Mouse (Mus musculus) heart, embryonic 14.5 days (tissue): ENCODE data around the gene Alpk3. TPM values are rescaled to one million over a fixed set of nuclear protein-coding genes. Genes with fewer than 3 reads are reported as not detected.

Experiments
- ATAC-seq: fragments of 200-750 bp; cut with Nextera tagmentation; 2 replicates; pipeline ENCODE4 v1.8.0; 2017; ENCODE audit warnings: low read depth, moderate TSS enrichment; ENCODE audit not compliant: insufficient number of reproducible peaks, insufficient read depth, low FRiP score
- H3K27ac ChIP-seq, 2 experiments: fragments of 200-500 bp in 1 of 2; fragments of 300-500 bp in 1 of 2; sonication (generic) in 1 of 2; replicated peaks in 1 of 2; 2 replicates each; pipeline ENCODE4 v1.5.1; 2012 to 2014; ENCODE audit warnings: low read depth in 2 of 2, low read length in 2 of 2, control low read depth in 1 of 2, mild to moderate bottlenecking in 1 of 2, mixed read lengths in 1 of 2; ENCODE audit not compliant: control insufficient read depth in 1 of 2, insufficient read depth in 1 of 2
- H3K27me3 ChIP-seq: fragments of 300-500 bp; sonication (generic); 2 replicates; pipeline ENCODE4 v1.6.1; 2014; ENCODE audit warnings: mild to moderate bottlenecking, low read length, control low read depth; ENCODE audit not compliant: control insufficient read depth, insufficient read depth
- H3K36me3 ChIP-seq: fragments of 300-500 bp; sonication (generic); 2 replicates; pipeline ENCODE4 v1.6.1; 2014; ENCODE audit warnings: mild to moderate bottlenecking, control low read depth, low read length, mixed read lengths; ENCODE audit not compliant: control insufficient read depth, insufficient read depth
- H3K4me1 ChIP-seq, 2 experiments: fragments of 200-500 bp in 1 of 2; fragments of 300-500 bp in 1 of 2; sonication (generic) in 1 of 2; 2 replicates each; pipeline ENCODE4 v1.6.1; 2012 to 2014; ENCODE audit warnings: low read length in 2 of 2, control low read depth in 1 of 2, mixed read lengths in 1 of 2; ENCODE audit not compliant: control insufficient read depth in 2 of 2, insufficient read depth in 2 of 2
- H3K4me2 ChIP-seq: fragments of 300-500 bp; sonication (generic); 2 replicates; pipeline ENCODE4 v1.6.1; 2014; ENCODE audit warnings: mild to moderate bottlenecking, low read length
- H3K4me3 ChIP-seq, 2 experiments: fragments of 200-500 bp in 1 of 2; fragments of 300-500 bp in 1 of 2; sonication (generic) in 1 of 2; 2 replicates each; pipeline ENCODE4 v1.5.1; 2012 to 2014; ENCODE audit warnings: low read length in 2 of 2, mild to moderate bottlenecking in 2 of 2, control low read depth in 1 of 2, low read depth in 1 of 2, moderate library complexity in 1 of 2; ENCODE audit not compliant: control insufficient read depth in 1 of 2, insufficient read depth in 1 of 2
- H3K9ac ChIP-seq: fragments of 300-500 bp; sonication (generic); 2 replicates; pipeline ENCODE4 v1.6.1; 2014; ENCODE audit warnings: mild to moderate bottlenecking, low read length
- H3K9me3 ChIP-seq: fragments of 300-500 bp; sonication (generic); 2 replicates; pipeline ENCODE4 v1.6.1; 2016; ENCODE audit warnings: low read length, control low read depth; ENCODE audit not compliant: control insufficient read depth
- WGBS: fragments of 180-500 bp; shearing (Covaris S2); extraction: QIAGEN DNeasy Blood & Tissue Kit; methylation state at CpG from one replicate; pipeline ENCODE4 v1.1.7; 2014; 5-methylcytosine and 5-hydroxymethylcytosine counted together
- polyA plus RNA-seq: library from polyadenylated mRNA; unstranded; fragments of >200 nt; fragmentation: Nextera tagmentation; extraction: Ambion mirVana; gene quantifications from 2 replicates; pipeline ENCODE4 v1.2.1, GENCODE M21; 2014

The Alpk3 gene
- polyA plus RNA-seq, 1 experiment from 2014 or later: 25.3 TPM

DNA sequence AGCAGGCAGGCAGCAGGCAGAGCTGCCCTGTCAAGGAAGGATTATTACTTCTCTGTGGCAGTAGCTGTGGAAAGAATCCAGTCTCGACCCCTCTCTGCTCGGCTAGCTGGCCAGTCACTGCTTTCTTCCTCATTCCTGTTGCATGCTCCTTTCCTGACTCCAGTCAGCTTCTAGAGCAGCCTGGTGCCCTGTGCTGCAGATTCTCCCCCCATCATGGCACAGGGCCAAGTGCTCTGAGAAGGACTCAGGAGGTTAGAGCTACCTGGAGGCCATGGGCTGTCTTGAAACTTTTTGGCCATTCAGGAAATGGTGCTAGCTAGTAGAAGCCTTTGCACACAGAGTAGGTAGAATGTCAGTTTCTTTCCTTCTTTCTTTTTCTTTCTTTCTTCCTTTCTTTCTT is 17.7 kb upstream of the Alpk3 start:
- ATAC-seq: no peak
- no peak overlapping the region for H3K4me3 ChIP-seq
- WGBS: 23% methylated on average over 2 of the region's 2 CpGs
- no peaks in the 10 kb centered on the region for H3K27me3 ChIP-seq
- no peak overlapping the region; the same call in 1 of the 2 replicates for H3K9ac ChIP-seq
- peaks cover 90% of the 10 kb centered on the region for H3K36me3 ChIP-seq
- H3K4me2 ChIP-seq: no peak overlapping the region
- no peak overlapping the region for H3K27ac ChIP-seq
- no peaks in the 10 kb centered on the region for H3K4me1 ChIP-seq
- H3K9me3 ChIP-seq: no peaks in the 10 kb centered on the region

DNA sequence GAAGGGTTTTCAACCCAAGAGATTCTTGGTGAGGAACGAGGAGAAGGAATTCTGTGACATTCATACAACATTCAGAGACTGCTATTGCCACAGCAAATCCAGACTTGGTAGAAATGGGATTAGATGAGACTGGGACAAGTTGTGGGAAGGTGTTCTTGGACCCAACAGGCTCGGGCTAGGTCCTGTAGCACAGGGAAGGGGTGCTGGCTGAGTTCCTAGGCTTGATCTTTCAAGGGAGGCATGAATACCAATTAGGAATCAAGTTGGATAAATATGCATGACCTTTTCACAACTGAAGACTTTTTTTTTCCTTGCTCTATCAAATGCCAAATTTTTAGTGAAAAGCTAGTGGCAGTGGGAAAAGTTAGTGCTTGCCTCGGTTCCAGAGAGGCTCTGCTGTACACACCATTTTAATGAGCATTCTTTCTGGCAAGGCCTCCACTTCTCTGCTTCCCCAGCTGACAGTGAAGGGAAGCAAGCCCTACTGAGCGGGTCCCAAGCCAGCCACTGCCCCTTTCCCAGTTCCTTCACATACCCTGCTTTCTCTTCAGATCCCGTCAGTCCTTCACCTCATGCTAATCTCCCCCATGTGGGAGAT is 14.3 kb upstream of the Alpk3 start:
- Histone ChIP-seq H3K9ac (no peak overlapping the region), H3K4me1 (no peaks in the 10 kb centered on the region), H3K4me2 (no peak overlapping the region), H3K9me3 (no peaks in the 10 kb centered on the region), H3K4me3 (no peak overlapping the region), H3K36me3 (peaks cover 67% of the 10 kb centered on the region), H3K27me3 (no peaks in the 10 kb centered on the region), H3K27ac (no peak overlapping the region)
- no peak for ATAC-seq
- WGBS: 86% methylated on average over 5 of the region's 5 CpGs

DNA sequence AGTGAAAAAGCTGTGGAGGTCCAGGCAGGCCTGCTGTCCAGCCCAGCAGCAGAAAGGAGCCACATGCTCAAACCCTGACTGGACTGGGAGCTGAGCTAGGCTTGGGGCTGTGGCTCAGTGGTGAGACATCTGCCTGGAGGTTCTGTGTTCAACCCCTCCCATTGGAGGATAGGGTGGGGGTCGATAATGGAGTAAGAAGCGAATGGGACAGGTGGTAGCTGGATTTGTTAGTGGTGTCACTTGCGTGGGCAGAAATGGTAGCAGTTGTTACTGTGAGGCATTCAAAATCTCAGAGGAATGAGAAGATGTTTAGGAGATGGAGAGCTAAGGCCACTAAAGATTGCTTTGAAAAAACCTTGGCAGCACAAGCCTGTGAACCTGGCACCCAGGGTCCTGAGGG is 9.6 kb upstream of the Alpk3 start:
- Histone ChIP-seq H3K4me1 (0 out of 4 replicates have a peak, but pooled peaks cover 0 to 2% of the 10 kb centered on the region in 2 experiments), H3K9ac (no peak overlapping the region), H3K4me2 (no peak overlapping the region), H3K4me3 (no peak overlapping the region), H3K27me3 (no peaks in the 10 kb centered on the region), H3K36me3 (peaks cover 20% of the 10 kb centered on the region), H3K9me3 (no peaks in the 10 kb centered on the region), H3K27ac (no peak overlapping the region)
- WGBS: 90% methylated on average over 3 of the region's 3 CpGs
- no peak for ATAC-seq

DNA sequence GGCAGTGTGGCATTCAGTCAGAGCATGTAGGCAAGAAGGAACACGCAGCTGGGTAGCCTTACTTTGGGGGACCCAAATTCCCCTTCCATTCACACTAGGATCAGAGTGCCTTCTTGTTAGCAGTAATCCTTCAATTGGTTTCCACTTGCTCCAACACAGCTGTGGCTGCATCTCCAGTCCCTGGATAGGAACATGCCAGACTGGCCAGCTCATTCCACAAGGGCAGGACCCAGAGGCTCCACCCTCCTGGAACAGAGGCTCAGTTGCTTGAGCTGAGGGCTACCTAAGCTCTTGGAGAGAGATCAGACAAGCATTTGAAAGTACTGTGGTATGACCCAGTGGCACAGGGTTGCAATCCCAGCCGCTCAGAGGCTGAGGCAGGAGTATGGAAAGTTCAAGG is 8.9 kb upstream of the Alpk3 start:
- 71% methylated on average over 2 of the region's 2 CpGs for WGBS
- Histone ChIP-seq H3K4me1 (0 out of 4 replicates have a peak, but pooled peaks cover 0 to 2% of the 10 kb centered on the region in 2 experiments), H3K4me2 (no peak overlapping the region), H3K27ac (no peak overlapping the region), H3K4me3 (no peak overlapping the region), H3K36me3 (peaks cover 13% of the 10 kb centered on the region; the same call in 1 of the 2 replicates), H3K27me3 (no peaks in the 10 kb centered on the region), H3K9me3 (no peaks in the 10 kb centered on the region), H3K9ac (no peak overlapping the region)
- ATAC-seq: no peak

DNA sequence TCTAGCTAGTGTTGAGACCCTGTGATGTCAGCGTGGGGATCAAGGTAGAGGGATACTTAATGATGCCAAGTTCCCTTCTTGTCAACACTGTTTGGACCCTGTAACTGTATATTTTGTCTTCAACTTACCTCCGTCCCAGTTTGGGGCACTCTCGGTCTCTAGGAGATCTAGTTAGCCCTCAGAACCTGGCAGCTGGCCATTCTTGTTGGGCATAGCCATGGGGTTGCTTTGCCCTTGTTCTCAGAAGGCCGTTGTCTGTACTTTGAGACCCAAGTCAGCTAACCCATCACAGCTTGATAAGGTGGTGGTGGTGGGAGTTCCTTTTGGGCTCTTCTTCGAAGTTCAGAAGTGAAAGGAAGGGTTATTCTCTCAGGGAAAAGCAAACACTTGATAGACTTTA is 7.4 kb upstream of the Alpk3 start:
- 83% methylated on average over 5 of the region's 5 CpGs for WGBS
- Histone ChIP-seq H3K27ac (no peak overlapping the region), H3K9me3 (no peaks in the 10 kb centered on the region), H3K4me1 (0 out of 4 replicates have a peak, but pooled peaks cover 0 to 2% of the 10 kb centered on the region in 2 experiments), H3K4me2 (no peak overlapping the region), H3K9ac (no peak overlapping the region), H3K4me3 (no peak overlapping the region), H3K36me3 (0 out of 2 replicates have a peak, but pooled peaks cover 2% of the 10 kb centered on the region), H3K27me3 (no peaks in the 10 kb centered on the region)
- ATAC-seq: no peak

DNA sequence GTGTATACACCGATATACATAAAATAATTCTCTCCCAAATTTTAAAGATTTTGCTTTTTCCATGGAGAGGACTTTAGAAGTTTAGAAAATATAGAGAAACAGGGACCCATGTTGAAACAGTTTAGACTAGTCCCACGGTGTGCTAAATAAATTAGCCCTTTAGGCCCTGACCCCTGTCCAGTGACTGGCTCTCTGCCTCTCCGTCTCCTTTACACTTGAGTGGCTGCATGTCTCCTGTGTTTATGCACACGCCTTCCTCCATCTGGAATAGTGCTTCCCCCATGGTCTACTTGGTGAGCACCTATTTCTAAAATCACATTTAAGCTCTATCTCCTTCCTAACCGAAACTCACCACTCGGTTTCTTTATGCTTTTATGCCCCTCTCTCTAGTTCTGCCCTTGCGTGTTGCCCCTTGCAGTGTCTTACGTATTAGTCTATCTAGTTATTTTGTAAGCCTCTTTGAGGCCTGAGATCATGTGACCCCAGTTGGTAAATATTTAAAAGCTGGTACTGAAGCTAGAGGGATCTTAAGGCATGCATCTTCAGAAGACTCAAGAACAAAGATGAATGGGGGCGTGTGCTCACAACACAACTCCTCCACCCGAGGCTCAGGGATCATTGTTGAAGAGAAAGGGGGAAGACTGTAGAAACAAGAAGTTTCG is 1.6 kb upstream of the Alpk3 start:
- Histone ChIP-seq H3K27me3 (no peaks in the 10 kb centered on the region), H3K4me1 (peaks cover 13 to 30% of the 10 kb centered on the region in 2 experiments), H3K9ac (no peak overlapping the region), H3K4me2 (no peak overlapping the region), H3K4me3 (no peak overlapping the region), H3K9me3 (no peaks in the 10 kb centered on the region), H3K27ac (no peak overlapping the region), H3K36me3 (peaks cover 3% of the 10 kb centered on the region; the same call in 1 of the 2 replicates)
- ATAC-seq: no peak
- 86% methylated on average over 11 of the region's 11 CpGs for WGBS

- no peaks in the 10 kb centered on the region for H3K9me3 ChIP-seq
- peak; percentile 53; the same call in 1 of the 2 replicates for ATAC-seq
- peak overlapping the region; percentile 49 to 54 for H3K4me3 ChIP-seq
- peaks cover 19 to 41% of the 10 kb centered on the region in 2 experiments for H3K4me1 ChIP-seq
- peak overlapping the region; percentile 66 for H3K4me2 ChIP-seq
- H3K27me3 ChIP-seq: no peaks in the 10 kb centered on the region
- H3K9ac ChIP-seq: peak overlapping the region; percentile 82
- H3K36me3 ChIP-seq: peaks cover 13% of the 10 kb centered on the region; the same call in 1 of the 2 replicates
- 7% methylated on average over 6 of the region's 6 CpGs for WGBS
- H3K27ac ChIP-seq: peak overlapping the region; percentile 91 to 95
These were observed 706 bp downstream of the Alpk3 start for GRCm38 (mm10) chr7:81057901-81058711.
